Mouse (Mus musculus) retina, adult 2 months (tissue): ENCODE results near the gene Dop1a.

Experiments used
- DNase-seq: peaks from one replicate; pipeline ENCODE4 v3.0.0-alpha.2; 2012; ENCODE audit warnings: low read depth, low spot score

Dop1a gene

GRCm38 (mm10) chr9:86499083-86499482, 32.1 kb downstream of the Dop1a start:
- no peak for DNase-seq

GRCm38 (mm10) chr9:86507437-86507836, 40.5 kb downstream of the Dop1a start:
- no peak for DNase-seq

- no peak for DNase-seq
Observed at GRCm38 (mm10) chr9:86513733-86514132, 46.8 kb downstream of the Dop1a start.

- DNase-seq, result no peak
Observed at GRCm38 (mm10) chr9:86514390-86514789, 47.4 kb downstream of the Dop1a start.

- no peak for DNase-seq
Observed at GRCm38 (mm10) chr9:86514798-86515197, 47.8 kb downstream of the Dop1a start.

GRCm38 (mm10) chr9:86522335-86522734, 55.4 kb downstream of the Dop1a start:
- DNase-seq, result no peak

GRCm38 (mm10) chr9:86525600-86525999, 58.6 kb downstream of the Dop1a start:
- DNase-seq, result no peak

GRCm38 (mm10) chr9:86534071-86534470, 67.1 kb downstream of the Dop1a start:
- DNase-seq, result no peak

GRCm38 (mm10) chr9:86543451-86543850, 76.5 kb downstream of the Dop1a start:
- DNase-seq, result no peak

GRCm38 (mm10) chr9:86544559-86544958, 77.6 kb downstream of the Dop1a start:
- DNase-seq, result no peak

GRCm38 (mm10) chr9:86549637-86550162, 82.7 kb downstream of the Dop1a start:
- no peak for DNase-seq

- DNase-seq, result no peak
Observed at GRCm38 (mm10) chr9:86550717-86551116, 83.8 kb downstream of the Dop1a start.

GRCm38 (mm10) chr9:86553886-86554285, 86.9 kb downstream of the Dop1a start:
- DNase-seq, result no peak

GRCm38 (mm10) chr9:86554641-86555040, 87.7 kb downstream of the Dop1a start:
- no peak for DNase-seq

GRCm38 (mm10) chr9:86560543-86560942, 93.6 kb downstream of the Dop1a start:
- DNase-seq, result no peak

- DNase-seq, result no peak
Observed at GRCm38 (mm10) chr9:86569314-86569910, 102.5 kb downstream of the Dop1a start.

- no peak for DNase-seq
Observed at GRCm38 (mm10) chr9:86570261-86570890, 103.4 kb downstream of the Dop1a start.

- DNase-seq, result no peak
Observed at GRCm38 (mm10) chr9:86570946-86571345, 104.0 kb downstream of the Dop1a start.

GRCm38 (mm10) chr9:86571540-86572135, 104.7 kb downstream of the Dop1a start, which contains the start of the genes Pgm3 and Rwdd2a:
TSS of gene Pgm3 (minus strand) at chr9:86571842.
TSS of gene Rwdd2a (plus strand) at chr9:86571991.
- peak; percentile 85 for DNase-seq

GRCm38 (mm10) chr9:86572196-86572595, 105.2 kb downstream of the Dop1a start:
- no peak for DNase-seq

GRCm38 (mm10) chr9:86572636-86573291, 105.8 kb downstream of the Dop1a start:
- peak; percentile 47 for DNase-seq

- DNase-seq, result no peak
Observed at GRCm38 (mm10) chr9:86573616-86574303, 106.8 kb downstream of the Dop1a start.
